Mouse (Mus musculus) intestine, embryonic 14.5 days (tissue): ENCODE measurements around the gene Abcc12. TPM values are rescaled to one million over a fixed set of nuclear protein-coding genes. Genes with fewer than 3 reads are reported as not detected.

Source experiments
- ATAC-seq: fragments of 200-750 bp; cut with Nextera tagmentation; replicated peaks from 2 replicates; pipeline ENCODE4 v1.8.0; 2017; ENCODE audit warnings: low read depth, moderate number of reproducible peaks, moderate TSS enrichment, moderate library complexity; ENCODE audit not compliant: low FRiP score, low TSS enrichment
- DNase-seq: peaks from one replicate; pipeline ENCODE4 v3.0.0-alpha.2; 2018; ENCODE audit warnings: low spot score
- H3K27ac ChIP-seq: fragments of 300-500 bp; sonication (generic); 2 replicates; pipeline ENCODE4 v1.5.1; 2014; ENCODE audit warnings: low read depth, mild to moderate bottlenecking, control low read depth
- H3K27me3 ChIP-seq: fragments of 300-500 bp; sonication (generic); replicated peaks from 2 replicates; pipeline ENCODE4 v1.6.1; 2014; ENCODE audit warnings: low read length, control low read depth; ENCODE audit not compliant: control insufficient read depth, insufficient read depth
- H3K36me3 ChIP-seq: fragments of 300-500 bp; sonication (generic); 2 replicates; pipeline ENCODE4 v1.6.1; 2014; ENCODE audit warnings: low read length, control low read depth; ENCODE audit not compliant: control insufficient read depth, insufficient read depth
- H3K4me1 ChIP-seq: fragments of 300-500 bp; sonication (generic); replicated peaks from 2 replicates; pipeline ENCODE4 v1.6.1; 2014; ENCODE audit warnings: low read length, control low read depth, mixed read lengths; ENCODE audit not compliant: control insufficient read depth, insufficient read depth
- H3K4me2 ChIP-seq: fragments of 300-500 bp; sonication (generic); 2 replicates; pipeline ENCODE4 v1.6.1; 2014; ENCODE audit warnings: low read length
- H3K4me3 ChIP-seq: fragments of 300-500 bp; sonication (generic); 2 replicates; pipeline ENCODE4 v1.5.1; 2014; ENCODE audit warnings: low read depth, low read length, control low read depth, mixed read lengths
- H3K9ac ChIP-seq: fragments of 300-500 bp; sonication (generic); 2 replicates; pipeline ENCODE4 v1.6.1; 2014; ENCODE audit warnings: mild to moderate bottlenecking, low read length
- H3K9me3 ChIP-seq: fragments of 300-500 bp; sonication (generic); 2 replicates; pipeline ENCODE4 v1.6.1; 2016; ENCODE audit warnings: low read length, control low read depth; ENCODE audit not compliant: control insufficient read depth
- WGBS: fragments of 180-500 bp; shearing (Covaris S2); extraction: QIAGEN DNeasy Blood & Tissue Kit; methylation state at CpG from one replicate; pipeline ENCODE4 v1.1.7; 2014; 5-methylcytosine and 5-hydroxymethylcytosine counted together
- polyA plus RNA-seq: library from polyadenylated mRNA; unstranded; fragments of >200 nt; fragmentation: Nextera tagmentation; extraction: Ambion mirVana; gene quantifications from 2 replicates; pipeline ENCODE4 v1.2.1, GENCODE M21; 2014

Abcc12 gene
- polyA plus RNA-seq = 0.07 and 0.19 TPM in 2 replicates

GRCm38 (mm10) chr8:86580458-86580857 is at the start of gene Abcc12:
Gene Abcc12, minus strand, starts transcription at chr8:86580686.
- H3K36me3 ChIP-seq = no peaks in the 10 kb centered on the region
- no peak within 1 kb of the TSS for H3K27ac ChIP-seq

GRCm38 (mm10) chr8:86630212-86630611 is 49.7 kb upstream of the Abcc12 start:
- no peaks in the 10 kb centered on the region for H3K9me3 ChIP-seq
- no peaks in the 10 kb centered on the region for H3K27me3 ChIP-seq
- no peak overlapping the region for H3K9ac ChIP-seq
- peaks cover 4% of the 10 kb centered on the region for H3K4me1 ChIP-seq
- H3K4me3 ChIP-seq = no peak overlapping the region
- H3K27ac ChIP-seq = no peak overlapping the region
- H3K36me3 ChIP-seq = peaks cover 23% of the 10 kb centered on the region
- DNase-seq (no peak), ATAC-seq (no peak)
- H3K4me2 ChIP-seq = no peak overlapping the region
- 83% methylated on average over 5 of the region's 5 CpGs for WGBS

More at GRCm38 (mm10) chr8:86580458-86580857, at the start of gene Abcc12:
- Histone ChIP-seq H3K9ac (no peak within 1 kb of the TSS), H3K4me1 (no peaks in the 10 kb centered on the region), H3K9me3 (no peaks in the 10 kb centered on the region), H3K27me3 (no peaks in the 10 kb centered on the region), H3K4me3 (no peak within 1 kb of the TSS), H3K4me2 (no peak within 1 kb of the TSS)
- DNase-seq (no peak), ATAC-seq (no peak)

GRCm38 (mm10) chr8:86624915-86625314 is 44.4 kb upstream of the Abcc12 start:
- no peaks in the 10 kb centered on the region for H3K9me3 ChIP-seq
- H3K27ac ChIP-seq = no peak overlapping the region
- no peak for ATAC-seq
- no peaks in the 10 kb centered on the region for H3K36me3 ChIP-seq
- peaks cover 10% of the 10 kb centered on the region for H3K4me1 ChIP-seq
- 38% methylated on average over 7 of the region's 7 CpGs for WGBS
- peak overlapping the region; percentile 76 for H3K4me2 ChIP-seq
- peak overlapping the region; percentile 63 for H3K9ac ChIP-seq
- H3K4me3 ChIP-seq = peak overlapping the region; percentile 92
- no peaks in the 10 kb centered on the region for H3K27me3 ChIP-seq
- DNase-seq = peak; percentile 51

GRCm38 (mm10) chr8:86623911-86624731 is 43.6 kb upstream of the Abcc12 start, which contains the start of gene Lonp2:
Gene Lonp2, plus strand, starts transcription at chr8:86624043.
- Histone ChIP-seq H3K9me3 (no peaks in the 10 kb centered on the region), H3K27ac (peak within 1 kb of the TSS; percentile 22; the same call in 1 of the 2 replicates), H3K4me1 (peaks cover 10% of the 10 kb centered on the region), H3K4me3 (peak within 1 kb of the TSS; percentile 92), H3K4me2 (peak within 1 kb of the TSS; percentile 76), H3K27me3 (no peaks in the 10 kb centered on the region), H3K36me3 (no peaks in the 10 kb centered on the region), H3K9ac (peak within 1 kb of the TSS; percentile 63)
- ATAC-seq (peak; percentile 100), DNase-seq (peak; percentile 96)
- under 1% methylated on average over 62 of the region's 62 CpGs for WGBS

GRCm38 (mm10) chr8:86623551-86623910 is 43.0 kb upstream of the Abcc12 start:
- Histone ChIP-seq H3K4me2 (peak overlapping the region; percentile 59), H3K9me3 (no peaks in the 10 kb centered on the region), H3K36me3 (no peaks in the 10 kb centered on the region), H3K4me1 (peaks cover 10% of the 10 kb centered on the region), H3K9ac (peak overlapping the region; percentile 48; the same call in 1 of the 2 replicates), H3K27ac (no peak overlapping the region), H3K4me3 (peak overlapping the region; percentile 92), H3K27me3 (no peaks in the 10 kb centered on the region)
- ATAC-seq = no peak
- no peak for DNase-seq
- 1% methylated on average over 14 of the region's 14 CpGs for WGBS

- no peak overlapping the region for H3K27ac ChIP-seq
- no peak for DNase-seq
- no peak overlapping the region for H3K4me2 ChIP-seq
- no peak for ATAC-seq
- no peaks in the 10 kb centered on the region for H3K27me3 ChIP-seq
- H3K9me3 ChIP-seq = no peaks in the 10 kb centered on the region
- 70% methylated on average over 7 of the region's 7 CpGs for WGBS
- H3K36me3 ChIP-seq = no peaks in the 10 kb centered on the region
- H3K4me1 ChIP-seq = no peaks in the 10 kb centered on the region
- no peak overlapping the region for H3K4me3 ChIP-seq
- no peak overlapping the region for H3K9ac ChIP-seq
Observed at GRCm38 (mm10) chr8:86617759-86618387, 37.4 kb upstream of the Abcc12 start.

GRCm38 (mm10) chr8:86615095-86615769 is 34.7 kb upstream of the Abcc12 start:
- DNase-seq = no peak
- ATAC-seq = no peak
- no peak overlapping the region for H3K4me3 ChIP-seq
- no peaks in the 10 kb centered on the region for H3K9me3 ChIP-seq
- no peak overlapping the region for H3K9ac ChIP-seq
- no peak overlapping the region for H3K4me2 ChIP-seq
- H3K27me3 ChIP-seq = no peaks in the 10 kb centered on the region
- no peaks in the 10 kb centered on the region for H3K36me3 ChIP-seq
- H3K27ac ChIP-seq = no peak overlapping the region
- 89% methylated on average over 6 of the region's 6 CpGs for WGBS
- no peaks in the 10 kb centered on the region for H3K4me1 ChIP-seq

GRCm38 (mm10) chr8:86613798-86614197 is 33.3 kb upstream of the Abcc12 start:
- Histone ChIP-seq H3K4me2 (no peak overlapping the region), H3K4me3 (no peak overlapping the region), H3K27me3 (no peaks in the 10 kb centered on the region), H3K9me3 (no peaks in the 10 kb centered on the region), H3K36me3 (no peaks in the 10 kb centered on the region), H3K4me1 (no peaks in the 10 kb centered on the region), H3K27ac (no peak overlapping the region), H3K9ac (no peak overlapping the region)
- DNase-seq (no peak), ATAC-seq (no peak)
- 68% methylated on average over 2 of the region's 2 CpGs for WGBS
